Mouse (Mus musculus) G1E (cell line): ENCODE data around the gene Gpr157. TPM values are rescaled to one million over a fixed set of nuclear protein-coding genes. Genes with fewer than 3 reads are reported as not detected.

Experiments used
- ATAC-seq: 2 replicates; pipeline ENCODE4 v1.8.0; 2016; ENCODE audit warnings: mild to moderate bottlenecking; ENCODE audit not compliant: insufficient number of reproducible peaks, poor library complexity, low FRiP score, severe bottlenecking; ENCODE audit errors: extremely low read depth
- DNase-seq: peaks from one replicate; pipeline ENCODE4 v3.0.0; 2012; ENCODE audit warnings: low spot score
- H3K27me3 ChIP-seq: 2 replicates; pipeline ENCODE4 v1.6.1; 2012; ENCODE audit warnings: mild to moderate bottlenecking, low read length, inconsistent platforms; ENCODE audit not compliant: insufficient read depth
- H3K36me3 ChIP-seq: replicated peaks from 2 replicates; pipeline ENCODE3; 2012; ENCODE audit warnings: mild to moderate bottlenecking, inconsistent platforms
- H3K4me1 ChIP-seq: 2 replicates; pipeline ENCODE4 v1.6.1; 2012; ENCODE audit warnings: low read depth, low read length, inconsistent platforms, mixed read lengths; ENCODE audit not compliant: insufficient read depth
- H3K4me3 ChIP-seq: 2 replicates; pipeline ENCODE4 v1.5.1; 2012; ENCODE audit warnings: low read depth, mild to moderate bottlenecking, inconsistent platforms, low read length, moderate library complexity, mixed read lengths
- H3K9me3 ChIP-seq: replicated peaks from 2 replicates; pipeline ENCODE4 v1.6.1; 2012; ENCODE audit warnings: inconsistent platforms
- CTCF ChIP-seq: IDR thresholded peaks from 2 replicates; pipeline ENCODE4 v1.5.1; 2012; ENCODE audit warnings: low read depth, low read length, inconsistent platforms, mixed read lengths
- GATA1 ChIP-seq: IDR thresholded peaks from 2 replicates; pipeline ENCODE4 v1.6.1; 2012; ENCODE audit warnings: borderline replicate concordance, low read length, inconsistent platforms, mixed read lengths
- GATA2 ChIP-seq: IDR thresholded peaks from 2 replicates; pipeline ENCODE4 v1.6.1; 2012; ENCODE audit warnings: low read depth, low read length, inconsistent platforms, borderline replicate concordance
- POLR2AphosphoS5 ChIP-seq: IDR thresholded peaks from 2 replicates; pipeline ENCODE4 v1.6.1; 2012; ENCODE audit warnings: low read depth, low read length, inconsistent platforms; ENCODE audit not compliant: insufficient replicate concordance
- TAL1 ChIP-seq: conservative IDR thresholded peaks from 2 replicates; pipeline ENCODE4 v1.6.1; 2012; ENCODE audit warnings: low read depth, low read length, inconsistent platforms, mixed read lengths
- polyA plus RNA-seq: library from polyadenylated mRNA; stranded (reverse); fragments of >175 nt; gene quantifications from 2 replicates; pipeline ENCODE4 v1.2.3, GENCODE M21; 2012
- total RNA-seq, 2 experiments: library from RNA; stranded (forward) in 1 of 2; stranded (reverse) in 1 of 2; fragments of 200-1000 nt in 1 of 2; fragments of >200 nt in 1 of 2; fragmentation: Nextera tagmentation in 1 of 2; gene quantifications; 2 replicates each; pipeline ENCODE4 v1.2.3; 2014 to 2017

The Gpr157 gene
- total and polyA plus RNA-seq, 3 experiments: 0.01 to 0.11 TPM; not detected in 1

DNA sequence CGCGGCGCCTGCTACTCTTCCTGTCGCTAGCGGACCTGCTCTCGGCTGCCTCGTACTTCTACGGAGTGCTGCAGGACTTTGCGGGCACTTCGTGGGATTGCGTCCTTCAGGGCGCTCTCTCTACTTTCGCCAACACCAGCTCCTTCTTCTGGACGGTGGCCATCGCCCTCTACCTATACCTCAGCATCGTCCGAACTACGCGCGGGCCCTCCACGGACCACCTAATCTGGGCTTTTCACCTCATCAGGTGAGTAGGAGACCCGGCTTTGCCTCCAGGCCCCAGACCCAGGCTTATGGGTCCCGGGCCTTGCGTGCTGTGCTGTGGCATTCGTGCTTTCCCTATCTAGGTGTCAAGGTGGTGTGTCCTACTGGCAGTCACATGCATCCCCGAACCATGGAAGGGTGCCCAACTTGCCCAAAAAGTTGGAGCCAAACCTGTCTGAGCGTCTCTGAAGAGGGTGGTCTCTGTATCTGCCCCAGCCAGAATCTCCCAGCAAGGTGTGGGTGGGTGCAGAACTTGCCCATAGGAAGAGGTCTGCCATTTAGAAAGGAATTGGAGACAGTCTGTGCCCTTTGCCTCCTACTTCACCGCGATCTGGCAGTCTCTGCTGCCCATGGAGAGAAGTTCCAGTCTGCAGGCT, 845 bp downstream of the Gpr157 start:
- no peak for DNase-seq
- TF ChIP-seq GATA1: no peak
- TF ChIP-seq TAL1: no peak
- TF ChIP-seq GATA2: no peak
- TF ChIP-seq POLR2AphosphoS5: no peak
- TF ChIP-seq CTCF: no peak
- Histone ChIP-seq H3K4me3 (peak overlapping the region; percentile 70), H3K27me3 (peaks cover 29% of the 10 kb centered on the region), H3K4me1 (peaks cover 13% of the 10 kb centered on the region), H3K9me3 (peaks cover 2% of the 10 kb centered on the region), H3K36me3 (no peaks in the 10 kb centered on the region)
- ATAC-seq: no peak

DNA sequence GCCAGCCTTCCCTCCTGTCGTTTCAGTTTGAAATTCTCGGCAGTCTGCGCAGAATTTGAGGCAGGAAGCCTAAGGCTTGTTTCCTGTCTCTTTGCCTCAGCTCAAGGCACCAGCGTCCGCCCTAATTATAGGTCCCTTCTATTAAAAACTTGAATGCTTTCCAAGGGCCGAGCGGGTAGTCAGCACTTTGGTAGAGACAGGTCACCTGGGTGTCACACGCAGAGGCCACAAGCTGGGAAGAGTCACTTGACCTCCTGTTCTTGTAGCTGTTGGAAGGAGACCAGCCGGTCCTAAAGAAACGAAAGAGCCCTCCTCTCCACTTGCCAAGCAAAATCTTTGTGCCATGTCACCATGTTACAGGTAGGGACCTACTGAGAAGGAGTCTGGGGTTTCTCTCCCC, 2.0 kb downstream of the Gpr157 start:
- no peak for DNase-seq
- Histone ChIP-seq H3K4me3 (no peak overlapping the region), H3K27me3 (peaks cover 25% of the 10 kb centered on the region), H3K9me3 (peaks cover 2% of the 10 kb centered on the region), H3K36me3 (no peaks in the 10 kb centered on the region), H3K4me1 (peaks cover 13% of the 10 kb centered on the region)
- ATAC-seq: no peak
- TF ChIP-seq POLR2AphosphoS5 (no peak), CTCF (no peak), TAL1 (no peak), GATA2 (no peak), GATA1 (no peak)

GRCm38 (mm10) chr4:150091887-150092582, 4.9 kb downstream of the Gpr157 start:
- Histone ChIP-seq H3K9me3 (no peaks in the 10 kb centered on the region), H3K27me3 (peaks cover 24% of the 10 kb centered on the region), H3K4me1 (peaks cover 10% of the 10 kb centered on the region), H3K36me3 (no peaks in the 10 kb centered on the region), H3K4me3 (no peak overlapping the region)
- no peak for ATAC-seq
- TF ChIP-seq CTCF (peak; percentile 93), GATA1 (no peak), POLR2AphosphoS5 (no peak), GATA2 (no peak), TAL1 (no peak)
- DNase-seq: no peak

DNA sequence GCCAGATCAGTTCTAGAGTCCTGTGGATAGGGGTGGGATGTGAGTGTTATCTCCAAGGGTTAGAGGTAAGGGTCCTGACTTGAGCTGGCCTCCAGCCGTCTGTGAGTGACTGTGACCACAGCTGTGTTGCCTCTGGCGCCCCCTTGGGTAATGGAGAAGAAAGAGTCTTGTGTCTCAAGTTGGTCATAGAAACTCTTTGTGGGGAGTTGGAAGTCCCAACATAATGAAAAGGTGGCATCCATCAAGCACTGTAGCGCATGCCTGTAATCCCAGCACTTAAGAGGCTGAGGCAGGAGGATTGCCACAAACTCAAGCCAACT, 5.4 kb downstream of the Gpr157 start:
- TF ChIP-seq TAL1 (no peak), GATA1 (no peak), CTCF (no peak), GATA2 (no peak), POLR2AphosphoS5 (no peak)
- ATAC-seq (no peak), DNase-seq (no peak)
- peaks cover 6% of the 10 kb centered on the region for H3K4me1 ChIP-seq
- no peaks in the 10 kb centered on the region for H3K9me3 ChIP-seq
- H3K36me3 ChIP-seq: no peaks in the 10 kb centered on the region
- H3K27me3 ChIP-seq: peaks cover 25% of the 10 kb centered on the region
- no peak overlapping the region for H3K4me3 ChIP-seq

GRCm38 (mm10) chr4:150093560-150094462, 6.6 kb downstream of the Gpr157 start:
- DNase-seq: no peak

GRCm38 (mm10) chr4:150094463-150094789, 7.3 kb downstream of the Gpr157 start:
- Histone ChIP-seq H3K4me1 (no peaks in the 10 kb centered on the region), H3K4me3 (no peak overlapping the region)
- no peak for TF ChIP-seq CTCF
- TF ChIP-seq GATA2: no peak
- no peak for TF ChIP-seq TAL1
- TF ChIP-seq GATA1: no peak

More at GRCm38 (mm10) chr4:150093560-150094462, 6.6 kb downstream of the Gpr157 start:
- TF ChIP-seq TAL1 (no peak), GATA1 (no peak), POLR2AphosphoS5 (no peak), CTCF (no peak), GATA2 (no peak)
- no peak overlapping the region for H3K4me3 ChIP-seq
- H3K9me3 ChIP-seq: no peaks in the 10 kb centered on the region
- no peak for ATAC-seq
- no peaks in the 10 kb centered on the region for H3K36me3 ChIP-seq
- H3K4me1 ChIP-seq: no peaks in the 10 kb centered on the region
- H3K27me3 ChIP-seq: peaks cover 20% of the 10 kb centered on the region

More at GRCm38 (mm10) chr4:150094463-150094789, 7.3 kb downstream of the Gpr157 start:
- no peaks in the 10 kb centered on the region for H3K36me3 ChIP-seq
- no peak for DNase-seq
- H3K9me3 ChIP-seq: no peaks in the 10 kb centered on the region
- peaks cover 15% of the 10 kb centered on the region for H3K27me3 ChIP-seq
- no peak for ATAC-seq
